Mouse (Mus musculus) intestine, postnatal 0 days (tissue): ENCODE measurements at regions not wholly inside any gene's neighbourhood (a gene's known extent, or its start where the extent isn't known, plus 50 kb on each side); places are given as distances from the start of the nearest gene placed in this dataset.

Source experiments
- ATAC-seq: fragments of 200-750 bp; cut with Nextera tagmentation; 2 replicates; pipeline ENCODE4 v1.8.0; 2017; ENCODE audit warnings: mild to moderate bottlenecking, moderate TSS enrichment, moderate library complexity
- H3K27ac ChIP-seq: fragments of 300-500 bp; sonication (generic); 2 replicates; pipeline ENCODE4 v1.5.1; 2014; ENCODE audit warnings: mild to moderate bottlenecking, low read depth, low read length, moderate library complexity
- H3K27me3 ChIP-seq: fragments of 300-500 bp; sonication (generic); replicated peaks from 2 replicates; pipeline ENCODE4 v1.6.1; 2014; ENCODE audit warnings: low read length, mixed read lengths; ENCODE audit not compliant: control insufficient read depth, insufficient read depth
- H3K36me3 ChIP-seq: fragments of 300-500 bp; sonication (generic); 2 replicates; pipeline ENCODE4 v1.6.1; 2014; ENCODE audit warnings: mild to moderate bottlenecking, moderate library complexity; ENCODE audit not compliant: control insufficient read depth, insufficient read depth
- H3K4me1 ChIP-seq: fragments of 300-500 bp; sonication (generic); replicated peaks from 2 replicates; pipeline ENCODE4 v1.6.1; 2014; ENCODE audit warnings: antibody characterized with exemption, low read length, mixed read lengths; ENCODE audit not compliant: control insufficient read depth, insufficient read depth
- H3K4me2 ChIP-seq: fragments of 300-500 bp; sonication (generic); replicated peaks from 2 replicates; pipeline ENCODE4 v1.6.1; 2014; ENCODE audit warnings: low read depth, mild to moderate bottlenecking, moderate library complexity
- H3K4me3 ChIP-seq: fragments of 300-500 bp; sonication (generic); 2 replicates; pipeline ENCODE4 v1.5.1; 2014; ENCODE audit warnings: low read depth, low read length
- H3K9ac ChIP-seq: fragments of 300-500 bp; sonication (generic); 2 replicates; pipeline ENCODE4 v1.6.1; 2014; ENCODE audit warnings: mild to moderate bottlenecking, low read depth, low read length
- H3K9me3 ChIP-seq: fragments of 300-500 bp; sonication (generic); 2 replicates; pipeline ENCODE4 v1.6.1; 2016; ENCODE audit warnings: mixed run types; ENCODE audit not compliant: control insufficient read depth
- CTCF ChIP-seq: sonication (generic); IDR thresholded peaks from 2 replicates; pipeline ENCODE4 v1.5.1; 2016; ENCODE audit warnings: low read depth, mild to moderate bottlenecking, control low read depth, antibody characterized with exemption, moderate library complexity
- WGBS: fragments of 180-500 bp; shearing (Covaris S2); extraction: QIAGEN DNeasy Blood & Tissue Kit; methylation state at CpG from one replicate; pipeline ENCODE4 v1.1.7; 2014; 5-methylcytosine and 5-hydroxymethylcytosine counted together

DNA sequence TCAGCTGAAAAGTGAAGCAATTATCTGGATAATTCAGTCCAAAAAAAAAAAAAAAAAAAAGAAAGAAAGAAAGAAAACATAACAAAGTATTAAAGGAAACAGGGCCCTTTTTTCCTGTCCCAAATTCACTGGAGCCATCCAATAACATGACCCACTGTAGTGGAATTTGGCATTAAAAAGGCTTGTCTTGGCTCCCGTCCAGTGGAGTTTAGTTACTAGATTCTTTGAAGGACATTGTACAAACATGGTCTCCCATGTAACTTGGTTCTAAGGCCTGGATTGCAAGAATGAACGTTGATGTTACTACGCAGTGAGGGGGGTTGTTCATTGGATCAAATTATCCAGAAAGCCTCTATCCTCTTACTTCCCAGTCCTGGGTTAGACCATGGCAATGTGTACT, 207.4 kb downstream of the Msrb3 start:
- Histone ChIP-seq H3K36me3 (no peaks in the 10 kb centered on the region), H3K4me3 (no peak overlapping the region), H3K27ac (no peak overlapping the region), H3K27me3 (no peaks in the 10 kb centered on the region), H3K9me3 (no peaks in the 10 kb centered on the region), H3K4me2 (no peak overlapping the region), H3K9ac (no peak overlapping the region), H3K4me1 (no peaks in the 10 kb centered on the region)
- no peak for TF ChIP-seq CTCF
- ATAC-seq: no peak
- WGBS: 71% methylated on average over 3 of the region's 3 CpGs

DNA sequence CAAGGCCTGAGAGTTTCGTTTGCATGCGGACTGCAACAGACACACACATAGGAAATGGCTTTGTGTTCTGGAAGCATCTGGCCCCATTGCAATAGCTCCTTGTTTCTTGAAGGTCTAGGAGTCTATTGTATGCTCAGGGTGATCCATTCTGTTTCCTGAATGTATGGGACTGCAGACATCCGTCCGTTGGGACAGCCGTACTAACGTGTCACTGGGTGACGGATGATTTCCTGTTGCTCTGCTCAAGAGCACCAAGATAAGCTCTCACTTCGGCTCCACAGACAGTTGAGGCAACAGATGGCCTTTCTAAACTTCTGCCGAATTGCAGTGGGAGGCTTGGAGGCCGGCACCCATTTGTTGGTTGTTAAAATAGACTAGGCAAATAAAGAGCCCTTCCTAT, 209.9 kb upstream of the Hmga2 start:
- TF ChIP-seq CTCF: no peak

GRCm38 (mm10) chr10:120682021-120682420, 205.8 kb upstream of the Hmga2 start:
- ATAC-seq: no peak
- Histone ChIP-seq H3K9me3 (no peaks in the 10 kb centered on the region), H3K4me3 (no peak overlapping the region), H3K36me3 (no peaks in the 10 kb centered on the region), H3K4me2 (no peak overlapping the region), H3K27me3 (no peaks in the 10 kb centered on the region), H3K4me1 (no peaks in the 10 kb centered on the region), H3K27ac (no peak overlapping the region), H3K9ac (no peak overlapping the region)
- TF ChIP-seq CTCF: no peak
- WGBS: 88% methylated on average over 10 of the region's 10 CpGs

More for the DNA sequence above, 209.9 kb upstream of the Hmga2 start:
- H3K27me3 ChIP-seq: no peaks in the 10 kb centered on the region
- H3K36me3 ChIP-seq: no peaks in the 10 kb centered on the region
- H3K4me3 ChIP-seq: no peak overlapping the region
- H3K27ac ChIP-seq: no peak overlapping the region
- H3K9ac ChIP-seq: no peak overlapping the region
- WGBS: 43% methylated on average over 10 of the region's 10 CpGs
- H3K4me2 ChIP-seq: no peak overlapping the region
- no peaks in the 10 kb centered on the region for H3K4me1 ChIP-seq
- H3K9me3 ChIP-seq: no peaks in the 10 kb centered on the region
- no peak for ATAC-seq

DNA sequence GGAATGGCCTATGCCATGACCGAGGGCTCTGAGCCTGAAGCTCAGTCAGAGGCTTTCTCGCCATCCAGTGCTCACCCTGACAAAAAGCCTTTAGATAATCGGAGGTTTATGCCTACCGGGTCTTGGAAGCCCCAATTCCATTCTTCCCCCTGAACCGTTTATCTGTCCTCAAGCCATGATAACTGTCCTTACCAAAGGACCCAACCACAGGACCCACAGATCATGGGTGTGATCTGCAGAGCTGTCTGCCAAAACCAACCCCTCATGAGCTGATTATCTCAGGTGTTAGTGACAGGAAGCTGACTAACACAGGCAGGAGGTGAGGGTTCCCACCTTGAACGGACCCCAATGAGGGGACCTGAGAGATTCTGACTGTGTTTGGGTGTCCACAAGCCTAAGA, 203.7 kb upstream of the Hmga2 start:
- Histone ChIP-seq H3K9me3 (no peaks in the 10 kb centered on the region), H3K36me3 (no peaks in the 10 kb centered on the region), H3K9ac (no peak overlapping the region), H3K4me1 (no peaks in the 10 kb centered on the region), H3K4me2 (no peak overlapping the region), H3K4me3 (no peak overlapping the region), H3K27me3 (no peaks in the 10 kb centered on the region), H3K27ac (no peak overlapping the region)
- no peak for ATAC-seq
- WGBS: 90% methylated on average over 6 of the region's 6 CpGs
- no peak for TF ChIP-seq CTCF

DNA sequence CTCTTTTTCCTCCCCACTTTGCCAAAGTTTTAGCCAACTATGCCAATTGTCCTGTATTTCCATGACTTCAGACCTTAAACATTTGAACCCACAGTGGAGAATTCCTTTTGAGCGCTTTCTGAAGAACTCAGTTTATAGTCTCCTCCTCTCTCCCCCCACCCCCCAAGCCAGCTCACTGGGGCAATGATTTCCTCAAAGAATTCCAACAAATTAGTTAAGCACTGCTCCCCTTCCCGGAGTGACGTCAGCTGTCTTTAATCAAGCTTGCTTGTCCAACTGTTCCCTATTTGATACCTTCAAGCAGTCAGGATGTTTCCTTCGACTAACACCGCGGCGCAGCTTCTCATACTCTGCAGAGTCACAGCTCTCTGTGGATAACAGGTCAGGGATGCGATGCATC, 202.0 kb upstream of the Hmga2 start:
- Histone ChIP-seq H3K4me2 (no peak overlapping the region), H3K9ac (no peak overlapping the region), H3K4me3 (no peak overlapping the region), H3K27ac (no peak overlapping the region), H3K27me3 (no peaks in the 10 kb centered on the region), H3K9me3 (no peaks in the 10 kb centered on the region), H3K4me1 (no peaks in the 10 kb centered on the region), H3K36me3 (no peaks in the 10 kb centered on the region)
- no peak for ATAC-seq
- 88% methylated on average over 8 of the region's 8 CpGs for WGBS
- no peak for TF ChIP-seq CTCF

DNA sequence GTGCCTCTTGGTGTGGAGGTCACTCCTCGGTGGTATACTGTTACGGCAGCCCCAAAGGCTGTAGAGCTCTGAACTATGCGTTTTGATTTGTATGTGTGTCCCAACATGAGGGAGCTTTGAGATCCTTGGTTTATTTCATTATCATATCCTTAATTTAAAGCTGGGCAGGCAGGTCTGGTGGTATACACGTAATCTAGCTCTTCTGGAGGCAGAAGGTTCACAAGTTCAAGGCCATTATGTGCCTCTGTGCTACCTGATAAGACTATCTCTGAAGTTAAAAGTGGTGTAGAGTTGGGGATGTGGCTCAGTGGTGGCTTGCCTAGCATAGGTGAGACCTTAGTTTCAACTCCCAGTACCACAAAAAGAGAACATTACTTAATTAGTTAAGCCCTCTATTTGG, 199.1 kb upstream of the Hmga2 start:
- no peak for TF ChIP-seq CTCF
- ATAC-seq: no peak
- Histone ChIP-seq H3K4me1 (no peaks in the 10 kb centered on the region), H3K4me3 (no peak overlapping the region), H3K36me3 (no peaks in the 10 kb centered on the region), H3K4me2 (no peak overlapping the region), H3K27me3 (no peaks in the 10 kb centered on the region), H3K27ac (no peak overlapping the region), H3K9me3 (no peaks in the 10 kb centered on the region), H3K9ac (no peak overlapping the region)
- WGBS: 85% methylated on average over 4 of the region's 4 CpGs
